Mouse (Mus musculus): ENCODE data around the gene Adam1a. TPM values are rescaled to one million over a fixed set of nuclear protein-coding genes. Genes with fewer than 3 reads are reported as not detected.

The Adam1a gene
- total RNA-seq (2014; rRNA removed) (2.5 and 2.8 TPM in 2 replicates), polyA plus RNA-seq (2012; rRNA removed) (0.85 and 1.4 TPM in 2 replicates)

- DNase-seq (ENCODE audit: extremely low read depth, low read depth, low spot score), result no peak
- H3K27me3 ChIP-seq (ENCODE audit: control insufficient read depth, insufficient read depth, low read length), result no peaks in the 10 kb centered on the region
Measured at GRCm38 (mm10) chr5:121544910-121545792, at the start of gene Adam1a, which contains the start of gene Gm42878. TSS of gene Adam1a (minus strand) at chr5:121545482. TSS of gene Gm42878 (minus strand) at chr5:121545482.

GRCm38 (mm10) chr5:121594714-121595313 is 49.5 kb upstream of the Adam1a start:
- DNase-seq (ENCODE audit: extremely low read depth, low read depth, low spot score), result no peak
- Histone ChIP-seq H3K36me3 (ENCODE audit: control insufficient read depth, insufficient read depth, low read length) (peaks cover 4% of the 10 kb centered on the region), H3K79me2 (ENCODE audit: control insufficient read depth, insufficient read depth, low read length) (peaks cover 10% of the 10 kb centered on the region), H3K27me3 (ENCODE audit: control insufficient read depth, insufficient read depth, low read length) (no peaks in the 10 kb centered on the region), H3K4me1 (ENCODE audit: control insufficient read depth, insufficient read depth, low read length) (peaks cover 13% of the 10 kb centered on the region), H3K27ac (replicated peaks; ENCODE audit: insufficient read depth, low read depth, low read length) (no peak overlapping the region), H3K9ac (ENCODE audit: low read depth, low read length) (no peak overlapping the region), H3K4me3 (ENCODE audit: insufficient read depth, low read depth, low read length) (no peak overlapping the region)
- TF ChIP-seq CTCF (IDR thresholded peaks at IDR 0.05; ENCODE audit: low read depth, low read length) (no peak), POLR2A (IDR thresholded peaks at IDR 0.05; ENCODE audit: extremely low read depth, insufficient read depth, low read length) (no peak)
- WGBS, result 66% methylated on average over 6 of the region's 6 CpGs

More at GRCm38 (mm10) chr5:121544910-121545792, at the start of gene Adam1a, which contains the start of gene Gm42878:
- peak within 1 kb of the TSS; percentile 92 for H3K9ac ChIP-seq (ENCODE audit: low read depth, low read length)
- peaks cover 28% of the 10 kb centered on the region; the same call in 1 of the 2 replicates for H3K79me2 ChIP-seq (ENCODE audit: control insufficient read depth, insufficient read depth, low read length)
- peak within 1 kb of the TSS; percentile 84 for H3K27ac ChIP-seq (replicated peaks; ENCODE audit: insufficient read depth, low read depth, low read length)
- H3K4me1 ChIP-seq (ENCODE audit: control insufficient read depth, insufficient read depth, low read length), result peaks cover 12% of the 10 kb centered on the region
- WGBS, result under 1% methylated on average over 72 of the region's 97 CpGs
- no peak for TF ChIP-seq CTCF (IDR thresholded peaks at IDR 0.05; ENCODE audit: low read depth, low read length)
- H3K4me3 ChIP-seq (ENCODE audit: insufficient read depth, low read depth, low read length), result peak within 1 kb of the TSS; percentile 78
- no peaks in the 10 kb centered on the region for H3K36me3 ChIP-seq (ENCODE audit: control insufficient read depth, insufficient read depth, low read length)

- peaks cover 4% of the 10 kb centered on the region for H3K36me3 ChIP-seq (ENCODE audit: control insufficient read depth, insufficient read depth, low read length)
- peak within 1 kb of the TSS; percentile 81 for H3K4me3 ChIP-seq (ENCODE audit: insufficient read depth, low read depth, low read length)
- no peaks in the 10 kb centered on the region for H3K27me3 ChIP-seq (ENCODE audit: control insufficient read depth, insufficient read depth, low read length)
- peak; percentile 85 for DNase-seq (ENCODE audit: extremely low read depth, low read depth, low spot score)
- peaks cover 18% of the 10 kb centered on the region for H3K79me2 ChIP-seq (ENCODE audit: control insufficient read depth, insufficient read depth, low read length)
- H3K4me1 ChIP-seq (ENCODE audit: control insufficient read depth, insufficient read depth, low read length), result peaks cover 20% of the 10 kb centered on the region
- peak within 1 kb of the TSS; percentile 97 for H3K9ac ChIP-seq (ENCODE audit: low read depth, low read length)
- peak; percentile 94 for TF ChIP-seq POLR2A (IDR thresholded peaks at IDR 0.05; ENCODE audit: extremely low read depth, insufficient read depth, low read length)
- no peak for TF ChIP-seq CTCF (IDR thresholded peaks at IDR 0.05; ENCODE audit: low read depth, low read length)
- 3% methylated on average over 47 of the region's 47 CpGs for WGBS
- peak within 1 kb of the TSS; percentile 98 for H3K27ac ChIP-seq (replicated peaks; ENCODE audit: insufficient read depth, low read depth, low read length)
Measured at GRCm38 (mm10) chr5:121593451-121594401, 48.4 kb upstream of the Adam1a start, which contains the start of gene Aldh2. TSS of gene Aldh2 (minus strand) at chr5:121593824.

- WGBS, result under 1% methylated on average over 33 of the region's 33 CpGs
- peaks cover 26% of the 10 kb centered on the region for H3K79me2 ChIP-seq (ENCODE audit: control insufficient read depth, insufficient read depth, low read length)
- peak overlapping the region; percentile 97 for H3K9ac ChIP-seq (ENCODE audit: low read depth, low read length)
- DNase-seq (ENCODE audit: extremely low read depth, low read depth, low spot score), result peak; percentile 97
- H3K4me1 ChIP-seq (ENCODE audit: control insufficient read depth, insufficient read depth, low read length), result peaks cover 27% of the 10 kb centered on the region
- H3K27ac ChIP-seq (replicated peaks; ENCODE audit: insufficient read depth, low read depth, low read length), result peak overlapping the region; percentile 98
- TF ChIP-seq CTCF (IDR thresholded peaks at IDR 0.05; ENCODE audit: low read depth, low read length) (no peak), POLR2A (IDR thresholded peaks at IDR 0.05; ENCODE audit: extremely low read depth, insufficient read depth, low read length) (no peak)
- H3K36me3 ChIP-seq (ENCODE audit: control insufficient read depth, insufficient read depth, low read length), result peaks cover 4% of the 10 kb centered on the region
- no peaks in the 10 kb centered on the region for H3K27me3 ChIP-seq (ENCODE audit: control insufficient read depth, insufficient read depth, low read length)
- H3K4me3 ChIP-seq (ENCODE audit: insufficient read depth, low read depth, low read length), result peak overlapping the region; percentile 81
Measured at GRCm38 (mm10) chr5:121592816-121593407, 47.6 kb upstream of the Adam1a start.
